Mouse (Mus musculus) heart, adult 2 months (tissue): ENCODE data around the gene Srcap.

Experiments used
- CTCF ChIP-seq: fragments of 200-600 bp; IDR thresholded peaks from 2 replicates; pipeline ENCODE4 v1.8.1; 2022; ENCODE audit warnings: antibody characterized with exemption, mild to moderate bottlenecking, moderate library complexity
- EP300 ChIP-seq: fragments of 200-500 bp; IDR thresholded peaks from 2 replicates; pipeline ENCODE4 v1.6.1; 2011; ENCODE audit warnings: low read depth, low read length, control low read depth; ENCODE audit not compliant: insufficient read depth
- POLR2A ChIP-seq: fragments of 200-500 bp; IDR thresholded peaks from 2 replicates; pipeline ENCODE4 v1.6.1; 2011; ENCODE audit warnings: mild to moderate bottlenecking, low read depth, low read length, control low read depth; ENCODE audit not compliant: insufficient read depth

DNA sequence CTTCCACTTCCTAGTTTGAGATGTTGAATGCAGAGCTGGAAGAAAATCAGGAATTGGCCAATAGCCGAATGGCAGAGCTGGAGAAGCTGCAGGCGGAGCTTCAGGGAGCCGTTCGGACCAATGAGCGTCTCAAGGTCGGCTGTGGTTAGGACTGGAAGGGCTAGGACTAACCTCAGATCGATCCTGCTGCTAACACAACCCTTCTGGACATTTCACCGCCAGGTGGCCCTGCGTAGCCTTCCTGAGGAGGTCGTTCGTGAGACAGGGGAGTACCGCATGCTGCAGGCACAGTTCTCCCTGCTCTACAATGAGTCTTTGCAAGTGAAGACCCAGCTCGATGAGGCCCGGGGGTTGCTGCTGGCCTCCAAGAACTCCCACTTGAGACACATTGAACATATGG, 80.8 kb downstream of the Srcap start:
- TF ChIP-seq POLR2A (no peak), CTCF (no peak), EP300 (no peak)
